Mouse (Mus musculus): ENCODE measurements around the gene Ccl2. TPM values are rescaled to one million over a fixed set of nuclear protein-coding genes. Genes with fewer than 3 reads are reported as not detected.

The Ccl2 gene
- polyA plus RNA-seq, 1 experiment = not detected

- TF ChIP-seq CTCF (IDR thresholded peaks at IDR 0.05; ENCODE audit: insufficient read depth, low read depth, low read length) (no peak), POLR2A (IDR thresholded peaks at IDR 0.05; ENCODE audit: insufficient read depth, low read depth, low read length) (no peak)
- no peak overlapping the region for H3K4me3 ChIP-seq (ENCODE audit: insufficient read depth, low read depth, low read length)
- no peak overlapping the region for H3K27ac ChIP-seq (ENCODE audit: insufficient read depth, low read depth, low read length)
- H3K4me1 ChIP-seq (ENCODE audit: control insufficient read depth, insufficient read depth, low read length) = no peaks in the 10 kb centered on the region
- 97% methylated on average over 2 of the region's 2 CpGs for WGBS
Observed at GRCm38 (mm10) chr11:82030171-82030570, 5.2 kb upstream of the Ccl2 start.

DNA sequence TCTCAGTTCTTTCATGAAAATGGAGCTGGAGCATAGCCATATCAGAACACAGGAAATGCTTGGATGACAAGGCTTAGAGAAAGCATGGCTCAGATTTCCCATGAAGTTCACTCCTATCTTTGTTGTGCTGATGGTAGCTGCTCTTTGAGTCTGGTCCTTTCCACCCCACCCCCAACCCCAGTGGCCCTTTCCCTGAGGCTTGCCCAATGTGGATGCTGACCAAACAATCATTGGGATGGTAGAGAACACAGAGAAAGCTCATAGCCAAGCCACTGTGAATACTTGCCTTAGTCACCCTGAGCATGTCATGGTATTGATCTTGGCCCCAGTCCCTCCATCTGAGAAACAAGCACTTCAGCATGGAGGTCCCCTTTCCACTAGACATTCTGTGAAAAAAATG lies 3.2 kb upstream of the Ccl2 start:
- Histone ChIP-seq H3K4me3 (ENCODE audit: insufficient read depth, low read depth, low read length) (no peak overlapping the region), H3K27ac (ENCODE audit: insufficient read depth, low read depth, low read length) (no peak overlapping the region), H3K4me1 (ENCODE audit: control insufficient read depth, insufficient read depth, low read length) (peaks cover 4% of the 10 kb centered on the region; the same call in 1 of the 2 replicates)
- no peak for TF ChIP-seq POLR2A (IDR thresholded peaks at IDR 0.05; ENCODE audit: insufficient read depth, low read depth, low read length)
- TF ChIP-seq CTCF (IDR thresholded peaks at IDR 0.05; ENCODE audit: insufficient read depth, low read depth, low read length) = no peak

DNA sequence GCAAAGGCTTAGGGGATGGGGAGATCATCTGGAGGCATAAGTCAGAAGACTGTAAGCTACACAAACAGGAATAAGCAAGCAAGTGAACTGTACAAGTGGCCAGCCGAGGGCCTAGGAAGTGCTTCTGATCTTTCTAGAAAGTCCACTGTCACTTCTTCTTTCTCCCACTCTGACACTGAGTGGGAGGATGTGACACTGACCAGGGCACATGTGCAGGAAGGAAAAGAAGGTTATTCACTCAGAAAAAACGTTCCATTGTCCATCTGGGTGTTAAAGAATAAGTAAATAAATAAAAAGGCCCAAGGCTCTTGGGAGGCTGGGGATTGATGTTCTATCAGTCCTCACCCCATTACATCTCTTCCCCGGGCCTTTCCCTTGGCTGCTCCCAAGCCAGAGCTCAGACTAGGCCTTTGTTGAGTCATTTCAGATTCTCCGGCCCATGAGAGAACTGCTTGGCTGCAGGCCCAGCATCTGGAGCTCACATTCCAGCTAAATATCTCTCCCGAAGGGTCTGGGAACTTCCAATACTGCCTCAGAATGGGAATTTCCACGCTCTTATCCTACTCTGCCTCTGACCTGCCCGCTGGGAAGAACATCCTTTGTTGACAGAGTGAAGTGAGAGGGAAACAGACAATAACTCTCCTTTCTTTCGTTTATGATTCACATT lies 2.6 kb upstream of the Ccl2 start:
- no peak for TF ChIP-seq CTCF (IDR thresholded peaks at IDR 0.05; ENCODE audit: insufficient read depth, low read depth, low read length)
- no peak for TF ChIP-seq POLR2A (IDR thresholded peaks at IDR 0.05; ENCODE audit: insufficient read depth, low read depth, low read length)
- Histone ChIP-seq H3K4me3 (ENCODE audit: insufficient read depth, low read depth, low read length) (no peak overlapping the region), H3K27ac (ENCODE audit: insufficient read depth, low read depth, low read length) (no peak overlapping the region), H3K4me1 (ENCODE audit: control insufficient read depth, insufficient read depth, low read length) (peaks cover 4% of the 10 kb centered on the region; the same call in 1 of the 2 replicates)
- 55% methylated on average over 8 of the region's 8 CpGs for WGBS

DNA sequence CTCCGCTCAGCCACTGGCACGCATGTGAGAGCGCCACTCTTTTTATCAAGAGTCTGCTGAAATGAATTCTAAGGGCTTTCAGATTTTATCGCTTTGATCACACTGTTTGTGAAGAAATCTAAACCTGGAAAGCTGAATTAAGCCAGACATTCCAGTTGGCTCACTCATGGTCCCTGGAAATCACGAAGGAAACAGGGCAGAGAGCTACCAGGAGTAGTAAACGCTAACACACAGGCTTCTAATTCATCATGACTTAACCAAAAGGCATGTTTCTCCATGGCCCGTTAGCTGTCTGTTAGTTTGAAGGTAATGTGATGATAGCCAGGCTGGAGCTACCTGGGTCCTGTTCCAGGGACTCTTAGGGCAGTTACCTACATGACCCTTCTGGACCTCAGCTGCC lies 925 bp upstream of the Ccl2 start:
- peaks cover 4% of the 10 kb centered on the region; the same call in 1 of the 2 replicates for H3K4me1 ChIP-seq (ENCODE audit: control insufficient read depth, insufficient read depth, low read length)
- TF ChIP-seq POLR2A (IDR thresholded peaks at IDR 0.05; ENCODE audit: insufficient read depth, low read depth, low read length) = no peak
- WGBS = 90% methylated on average over 7 of the region's 7 CpGs
- no peak overlapping the region for H3K27ac ChIP-seq (ENCODE audit: insufficient read depth, low read depth, low read length)
- H3K4me3 ChIP-seq (ENCODE audit: insufficient read depth, low read depth, low read length) = no peak overlapping the region

DNA sequence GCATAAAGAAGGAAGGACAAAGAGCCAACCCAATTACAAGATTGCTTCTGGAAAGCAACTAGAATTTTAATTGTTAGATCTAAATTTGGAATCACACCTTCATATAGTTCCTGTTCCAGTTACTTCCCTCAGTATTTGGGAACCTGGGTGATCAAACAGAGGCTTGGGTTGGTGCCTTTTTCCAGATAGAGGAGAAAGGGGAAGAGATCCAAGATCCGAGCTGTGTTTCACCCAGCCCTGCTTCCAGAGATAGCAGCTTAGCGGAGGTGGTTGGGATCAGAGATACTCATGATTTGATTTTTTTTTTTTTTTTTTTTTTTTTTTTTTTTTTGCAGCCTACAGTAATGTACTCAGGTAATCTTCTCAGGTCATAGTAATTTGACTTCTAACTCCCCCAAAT lies 486 bp downstream of the Ccl2 start:
- Histone ChIP-seq H3K27ac (ENCODE audit: insufficient read depth, low read depth, low read length) (no peak overlapping the region), H3K4me1 (ENCODE audit: control insufficient read depth, insufficient read depth, low read length) (peaks cover 4% of the 10 kb centered on the region; the same call in 1 of the 2 replicates), H3K4me3 (ENCODE audit: insufficient read depth, low read depth, low read length) (no peak overlapping the region)
- 73% methylated on average over 2 of the region's 2 CpGs for WGBS
- TF ChIP-seq POLR2A (IDR thresholded peaks at IDR 0.05; ENCODE audit: insufficient read depth, low read depth, low read length) (no peak), CTCF (IDR thresholded peaks at IDR 0.05; ENCODE audit: insufficient read depth, low read depth, low read length) (no peak)

DNA sequence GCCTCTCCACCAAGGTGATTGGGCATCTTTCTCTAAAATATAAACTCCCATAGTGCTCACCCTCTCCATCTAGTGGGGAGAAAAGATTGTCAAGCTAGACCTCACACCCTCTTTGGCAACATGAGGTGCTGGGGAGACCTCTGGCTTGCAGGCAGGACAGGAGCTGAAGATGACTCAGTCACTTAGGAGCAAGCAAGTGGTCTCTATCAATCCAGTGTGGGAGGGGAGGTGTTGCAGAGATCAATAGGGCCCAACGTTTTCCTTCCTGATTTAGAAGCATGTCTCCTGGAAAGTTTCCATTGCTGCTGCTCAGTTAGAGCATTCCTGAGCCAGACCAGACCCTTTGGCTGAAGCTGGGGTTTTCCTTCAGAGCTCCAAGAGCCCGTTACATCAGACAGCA lies 3.2 kb downstream of the Ccl2 start, which contains the start of gene Gm17268:
Gene Gm17268 (minus strand): TSS at position 28 of the 400 bp plus-strand sequence.
- no peak within 1 kb of the TSS for H3K4me3 ChIP-seq (ENCODE audit: insufficient read depth, low read depth, low read length)
- 47% methylated on average over 2 of the region's 2 CpGs for WGBS
- no peak within 1 kb of the TSS for H3K27ac ChIP-seq (ENCODE audit: insufficient read depth, low read depth, low read length)
- H3K4me1 ChIP-seq (ENCODE audit: control insufficient read depth, insufficient read depth, low read length) = peaks cover 4% of the 10 kb centered on the region; the same call in 1 of the 2 replicates
- TF ChIP-seq CTCF (IDR thresholded peaks at IDR 0.05; ENCODE audit: insufficient read depth, low read depth, low read length) = no peak
- no peak for TF ChIP-seq POLR2A (IDR thresholded peaks at IDR 0.05; ENCODE audit: insufficient read depth, low read depth, low read length)

DNA sequence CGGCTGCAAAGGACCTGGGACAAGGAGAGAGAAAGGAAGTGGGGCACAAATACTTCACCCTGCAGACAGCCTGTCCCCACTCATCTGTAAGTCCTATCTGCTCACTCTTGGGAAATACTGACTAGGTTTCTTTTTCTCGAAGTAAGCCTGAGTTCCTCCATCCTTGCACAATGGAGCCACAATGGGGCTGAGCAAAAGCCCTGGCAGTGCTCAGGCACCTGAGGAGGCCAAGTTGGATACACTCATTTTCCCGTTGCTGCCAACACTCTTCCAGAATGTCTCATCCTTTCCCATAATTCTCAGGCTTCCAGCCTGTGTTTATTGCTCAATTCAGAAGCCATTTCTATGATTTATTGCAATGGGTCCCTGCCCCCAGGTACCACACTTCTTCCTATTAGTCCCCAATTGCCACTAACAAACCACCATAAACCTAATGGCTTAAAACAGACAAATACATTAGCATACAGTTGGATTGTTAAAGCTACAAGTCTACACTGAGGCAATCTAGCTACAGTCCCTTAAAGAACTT lies 3.8 kb downstream of the Ccl2 start:
- no peak overlapping the region for H3K27ac ChIP-seq (ENCODE audit: insufficient read depth, low read depth, low read length)
- H3K4me1 ChIP-seq (ENCODE audit: control insufficient read depth, insufficient read depth, low read length) = peaks cover 4% of the 10 kb centered on the region; the same call in 1 of the 2 replicates
- no peak overlapping the region for H3K4me3 ChIP-seq (ENCODE audit: insufficient read depth, low read depth, low read length)
- no peak for TF ChIP-seq CTCF (IDR thresholded peaks at IDR 0.05; ENCODE audit: insufficient read depth, low read depth, low read length)
- no peak for TF ChIP-seq POLR2A (IDR thresholded peaks at IDR 0.05; ENCODE audit: insufficient read depth, low read depth, low read length)
- WGBS = 71% methylated on average over 3 of the region's 3 CpGs

- H3K27ac ChIP-seq (ENCODE audit: insufficient read depth, low read depth, low read length) = no peak overlapping the region
- no peak overlapping the region for H3K4me3 ChIP-seq (ENCODE audit: insufficient read depth, low read depth, low read length)
- TF ChIP-seq POLR2A (IDR thresholded peaks at IDR 0.05; ENCODE audit: insufficient read depth, low read depth, low read length) (no peak), CTCF (IDR thresholded peaks at IDR 0.05; ENCODE audit: insufficient read depth, low read depth, low read length) (no peak)
- WGBS = 72% methylated on average over 4 of the region's 4 CpGs
- H3K4me1 ChIP-seq (ENCODE audit: control insufficient read depth, insufficient read depth, low read length) = no peaks in the 10 kb centered on the region
Observed at GRCm38 (mm10) chr11:82041671-82042080, 6.3 kb downstream of the Ccl2 start.

GRCm38 (mm10) chr11:82045471-82045870 lies 10.1 kb downstream of the Ccl2 start, which contains the start of gene Ccl7:
Gene Ccl7 (plus strand): TSS chr11:82045712.
- TF ChIP-seq CTCF (IDR thresholded peaks at IDR 0.05; ENCODE audit: insufficient read depth, low read depth, low read length) (no peak), POLR2A (IDR thresholded peaks at IDR 0.05; ENCODE audit: insufficient read depth, low read depth, low read length) (no peak)
- WGBS = 56% methylated on average over 3 of the region's 3 CpGs
- H3K27ac ChIP-seq (ENCODE audit: insufficient read depth, low read depth, low read length) = no peak within 1 kb of the TSS
- H3K4me3 ChIP-seq (ENCODE audit: insufficient read depth, low read depth, low read length) = no peak within 1 kb of the TSS
- H3K4me1 ChIP-seq (ENCODE audit: control insufficient read depth, insufficient read depth, low read length) = no peaks in the 10 kb centered on the region
